Mouse (Mus musculus) urinary bladder, postnatal 36 days (tissue): ENCODE results near the gene Lrg1.

ENCODE experiments used
- DNase-seq, 2 experiments: peaks; one replicate each; pipeline ENCODE4 v3.0.0; 2022; ENCODE audit warnings: low spot score in 2 of 2, mixed read lengths in 1 of 2

Lrg1 gene

GRCm38 (mm10) chr17:56121826-56122225 is at the start of gene Lrg1:
Gene Lrg1 (minus strand): TSS chr17:56122001.
- no peak for DNase-seq

- no peak for DNase-seq
These were observed 49.7 kb upstream of the Lrg1 start for GRCm38 (mm10) chr17:56171456-56171855.

GRCm38 (mm10) chr17:56170636-56171035 is 48.8 kb upstream of the Lrg1 start:
- DNase-seq: no peak

GRCm38 (mm10) chr17:56169830-56170229 is 48.0 kb upstream of the Lrg1 start:
- no peak for DNase-seq

GRCm38 (mm10) chr17:56165671-56166070 is 43.9 kb upstream of the Lrg1 start:
- DNase-seq: no peak

GRCm38 (mm10) chr17:56164510-56164909 is 42.7 kb upstream of the Lrg1 start:
- no peak for DNase-seq

GRCm38 (mm10) chr17:56163523-56164102 is 41.8 kb upstream of the Lrg1 start:
- DNase-seq: no peak

GRCm38 (mm10) chr17:56162231-56162774 is 40.5 kb upstream of the Lrg1 start, which contains the start of gene Tnfaip8l1:
Gene Tnfaip8l1 (plus strand): TSS chr17:56162477.
- DNase-seq: peak; percentile 90 to 94

GRCm38 (mm10) chr17:56159729-56160128 is 37.9 kb upstream of the Lrg1 start:
- peak in 1 of 2 experiments; percentile 62 for DNase-seq

- DNase-seq: peak in 1 of 2 experiments; percentile 81
These were observed 31.8 kb upstream of the Lrg1 start for GRCm38 (mm10) chr17:56153643-56154042.

- DNase-seq: no peak
These were observed 28.1 kb upstream of the Lrg1 start for GRCm38 (mm10) chr17:56149897-56150296.

- no peak for DNase-seq
These were observed 27.2 kb upstream of the Lrg1 start for GRCm38 (mm10) chr17:56148790-56149618.

- DNase-seq: no peak
These were observed 26.5 kb upstream of the Lrg1 start for GRCm38 (mm10) chr17:56148280-56148679.

- no peak for DNase-seq
These were observed 25.6 kb upstream of the Lrg1 start for GRCm38 (mm10) chr17:56147420-56147819.

- no peak for DNase-seq
These were observed 24.3 kb upstream of the Lrg1 start for GRCm38 (mm10) chr17:56146131-56146530.

- no peak for DNase-seq
These were observed 22.7 kb upstream of the Lrg1 start for GRCm38 (mm10) chr17:56144546-56144945.

- no peak for DNase-seq
These were observed 20.2 kb upstream of the Lrg1 start for GRCm38 (mm10) chr17:56141702-56142605.

GRCm38 (mm10) chr17:56139858-56140595 is 18.2 kb upstream of the Lrg1 start, which contains the start of gene Sema6b:
Gene Sema6b (minus strand): TSS chr17:56140343.
- DNase-seq: no peak

GRCm38 (mm10) chr17:56139355-56139754 is 17.6 kb upstream of the Lrg1 start:
- DNase-seq: no peak

GRCm38 (mm10) chr17:56137839-56138613 is 16.2 kb upstream of the Lrg1 start:
- DNase-seq: no peak
